Mouse (Mus musculus): ENCODE data around the gene Cbfa2t2. TPM values are rescaled to one million over a fixed set of nuclear protein-coding genes. Genes with fewer than 3 reads are reported as not detected.
A peak's percentile ranks its signal among the peaks of the same experiment; 100 is the strongest.

Gene Cbfa2t2
- polyA plus RNA-seq, 1 experiment: 8.5 TPM

GRCm38 (mm10) chr2:154459262-154459661 lies 23.0 kb downstream of the Cbfa2t2 start:
- peaks cover 50% of the 10 kb centered on the region for H3K79me3 ChIP-seq (ENCODE audit: low read depth)
- no peak overlapping the region for H3ac ChIP-seq (ENCODE audit: control insufficient read depth, insufficient read length, low read depth)
- no peak for TF ChIP-seq CTCF (IDR thresholded peaks at IDR 0.05; ENCODE audit: control insufficient read depth, insufficient read depth, insufficient read length)
- no peak for TF ChIP-seq MYOG (IDR thresholded peaks at IDR 0.05; ENCODE audit: control insufficient read depth, extremely low read depth, insufficient read length)
- TF ChIP-seq FOSL1 (IDR thresholded peaks at IDR 0.05; ENCODE audit: insufficient read depth, low read length, poor library complexity, severe bottlenecking): no peak
- no peak for TF ChIP-seq CEBPB (IDR thresholded peaks at IDR 0.05; ENCODE audit: low read depth)
- no peak for TF ChIP-seq USF1 (IDR thresholded peaks at IDR 0.05; ENCODE audit: low read depth)
- no peak for TF ChIP-seq MYOD1 (IDR thresholded peaks at IDR 0.05; ENCODE audit: control insufficient read depth, insufficient read length, low read depth)
- TF ChIP-seq MAX (IDR thresholded peaks at IDR 0.05): no peak
- H3K36me3 ChIP-seq (ENCODE audit: control insufficient read depth, insufficient read depth): no peaks in the 10 kb centered on the region
- no peaks in the 10 kb centered on the region for H3K27me3 ChIP-seq (ENCODE audit: control insufficient read depth, insufficient read depth, insufficient read length)
- no peak overlapping the region for H3K4me3 ChIP-seq (ENCODE audit: insufficient read depth, poor library complexity, severe bottlenecking)
- peaks cover 96% of the 10 kb centered on the region for H3K79me2 ChIP-seq (ENCODE audit: control insufficient read depth, insufficient read depth)

GRCm38 (mm10) chr2:154459851-154460250 lies 23.6 kb downstream of the Cbfa2t2 start:
- Histone ChIP-seq H3K27me3 (ENCODE audit: control insufficient read depth, insufficient read depth, insufficient read length) (no peaks in the 10 kb centered on the region), H3K79me3 (ENCODE audit: low read depth) (peaks cover 55% of the 10 kb centered on the region), H3K36me3 (ENCODE audit: control insufficient read depth, insufficient read depth) (no peaks in the 10 kb centered on the region), H3K4me3 (ENCODE audit: insufficient read depth, poor library complexity, severe bottlenecking) (no peak overlapping the region), H3ac (ENCODE audit: control insufficient read depth, insufficient read length, low read depth) (no peak overlapping the region), H3K79me2 (ENCODE audit: control insufficient read depth, insufficient read depth) (peaks cover 96% of the 10 kb centered on the region)
- no peak for TF ChIP-seq CEBPB (IDR thresholded peaks at IDR 0.05; ENCODE audit: low read depth)
- no peak for TF ChIP-seq MYOG (IDR thresholded peaks at IDR 0.05; ENCODE audit: control insufficient read depth, extremely low read depth, insufficient read length)
- TF ChIP-seq MAX (IDR thresholded peaks at IDR 0.05): no peak
- TF ChIP-seq CTCF (IDR thresholded peaks at IDR 0.05; ENCODE audit: control insufficient read depth, insufficient read depth, insufficient read length): no peak
- no peak for TF ChIP-seq MYOD1 (IDR thresholded peaks at IDR 0.05; ENCODE audit: control insufficient read depth, insufficient read length, low read depth)
- no peak for TF ChIP-seq USF1 (IDR thresholded peaks at IDR 0.05; ENCODE audit: low read depth)
- TF ChIP-seq FOSL1 (IDR thresholded peaks at IDR 0.05; ENCODE audit: insufficient read depth, low read length, poor library complexity, severe bottlenecking): no peak

GRCm38 (mm10) chr2:154463621-154464198 lies 27.4 kb downstream of the Cbfa2t2 start:
- H3ac ChIP-seq (ENCODE audit: control insufficient read depth, insufficient read length, low read depth): no peak overlapping the region
- H3K79me2 ChIP-seq (ENCODE audit: control insufficient read depth, insufficient read depth): peaks cover 95% of the 10 kb centered on the region
- peak; percentile 13 for TF ChIP-seq MYOD1 (IDR thresholded peaks at IDR 0.05; ENCODE audit: control insufficient read depth, insufficient read length, low read depth)
- TF ChIP-seq MYOG (IDR thresholded peaks at IDR 0.05; ENCODE audit: control insufficient read depth, extremely low read depth, insufficient read length): no peak
- peak; percentile 88 for TF ChIP-seq FOSL1 (IDR thresholded peaks at IDR 0.05; ENCODE audit: insufficient read depth, low read length, poor library complexity, severe bottlenecking)
- H3K4me3 ChIP-seq (ENCODE audit: insufficient read depth, poor library complexity, severe bottlenecking): no peak overlapping the region
- H3K27me3 ChIP-seq (ENCODE audit: control insufficient read depth, insufficient read depth, insufficient read length): no peaks in the 10 kb centered on the region
- peaks cover 62% of the 10 kb centered on the region for H3K79me3 ChIP-seq (ENCODE audit: low read depth)
- no peaks in the 10 kb centered on the region for H3K36me3 ChIP-seq (ENCODE audit: control insufficient read depth, insufficient read depth)

GRCm38 (mm10) chr2:154465914-154466335 lies 29.6 kb downstream of the Cbfa2t2 start:
- Histone ChIP-seq H3K36me3 (ENCODE audit: control insufficient read depth, insufficient read depth) (no peaks in the 10 kb centered on the region), H3K27me3 (ENCODE audit: control insufficient read depth, insufficient read depth, insufficient read length) (no peaks in the 10 kb centered on the region), H3ac (ENCODE audit: control insufficient read depth, insufficient read length, low read depth) (no peak overlapping the region), H3K79me2 (ENCODE audit: control insufficient read depth, insufficient read depth) (peaks cover 88% of the 10 kb centered on the region), H3K4me3 (ENCODE audit: insufficient read depth, poor library complexity, severe bottlenecking) (no peak overlapping the region), H3K79me3 (ENCODE audit: low read depth) (peaks cover 56% of the 10 kb centered on the region)
- TF ChIP-seq MAX (IDR thresholded peaks at IDR 0.05) (no peak), MYOD1 (IDR thresholded peaks at IDR 0.05; ENCODE audit: control insufficient read depth, insufficient read length, low read depth) (no peak), MYOG (IDR thresholded peaks at IDR 0.05; ENCODE audit: control insufficient read depth, extremely low read depth, insufficient read length) (no peak), CTCF (IDR thresholded peaks at IDR 0.05; ENCODE audit: control insufficient read depth, insufficient read depth, insufficient read length) (no peak), USF1 (IDR thresholded peaks at IDR 0.05; ENCODE audit: low read depth) (no peak), CEBPB (IDR thresholded peaks at IDR 0.05; ENCODE audit: low read depth) (no peak), FOSL1 (IDR thresholded peaks at IDR 0.05; ENCODE audit: insufficient read depth, low read length, poor library complexity, severe bottlenecking) (no peak)

GRCm38 (mm10) chr2:154467139-154467538 lies 30.9 kb downstream of the Cbfa2t2 start:
- H3K36me3 ChIP-seq (ENCODE audit: control insufficient read depth, insufficient read depth): no peaks in the 10 kb centered on the region
- H3K79me2 ChIP-seq (ENCODE audit: control insufficient read depth, insufficient read depth): peaks cover 88% of the 10 kb centered on the region
- peaks cover 50% of the 10 kb centered on the region for H3K79me3 ChIP-seq (ENCODE audit: low read depth)
- no peak for TF ChIP-seq CEBPB (IDR thresholded peaks at IDR 0.05; ENCODE audit: low read depth)
- no peak for TF ChIP-seq USF1 (IDR thresholded peaks at IDR 0.05; ENCODE audit: low read depth)
- no peak for TF ChIP-seq CTCF (IDR thresholded peaks at IDR 0.05; ENCODE audit: control insufficient read depth, insufficient read depth, insufficient read length)
- TF ChIP-seq MYOD1 (IDR thresholded peaks at IDR 0.05; ENCODE audit: control insufficient read depth, insufficient read length, low read depth): no peak
- no peak for TF ChIP-seq FOSL1 (IDR thresholded peaks at IDR 0.05; ENCODE audit: insufficient read depth, low read length, poor library complexity, severe bottlenecking)
- no peak for TF ChIP-seq MAX (IDR thresholded peaks at IDR 0.05)
- TF ChIP-seq MYOG (IDR thresholded peaks at IDR 0.05; ENCODE audit: control insufficient read depth, extremely low read depth, insufficient read length): no peak
- no peak overlapping the region for H3ac ChIP-seq (ENCODE audit: control insufficient read depth, insufficient read length, low read depth)
- H3K27me3 ChIP-seq (ENCODE audit: control insufficient read depth, insufficient read depth, insufficient read length): no peaks in the 10 kb centered on the region
- H3K4me3 ChIP-seq (ENCODE audit: insufficient read depth, poor library complexity, severe bottlenecking): no peak overlapping the region

Data from C2C12 (cell line).